Mouse (Mus musculus): ENCODE measurements around the gene Zfp704. TPM values are rescaled to one million over a fixed set of nuclear protein-coding genes. Genes with fewer than 3 reads are reported as not detected.

Gene Zfp704
- polyA plus RNA-seq, 1 experiment, result 15.1 TPM

- no peak for TF ChIP-seq CTCF (IDR thresholded peaks at IDR 0.05; ENCODE audit: extremely low read depth, insufficient read depth, low read length)
- no peak for TF ChIP-seq POLR2A (IDR thresholded peaks at IDR 0.05; ENCODE audit: extremely low read depth, insufficient read depth, low read length)
- H3K4me3 ChIP-seq (ENCODE audit: insufficient read depth, low read length), result no peak overlapping the region
- H3K27ac ChIP-seq (ENCODE audit: insufficient read depth, low read length), result no peak overlapping the region
- H3K4me1 ChIP-seq (ENCODE audit: control insufficient read depth, insufficient read depth, low read length), result no peaks in the 10 kb centered on the region
Measured at GRCm38 (mm10) chr3:9465731-9466130, 144.2 kb downstream of the Zfp704 start.

GRCm38 (mm10) chr3:9461660-9462059 is 148.2 kb downstream of the Zfp704 start:
- Histone ChIP-seq H3K4me3 (ENCODE audit: insufficient read depth, low read length) (no peak overlapping the region), H3K4me1 (ENCODE audit: control insufficient read depth, insufficient read depth, low read length) (no peaks in the 10 kb centered on the region), H3K27ac (ENCODE audit: insufficient read depth, low read length) (no peak overlapping the region)
- TF ChIP-seq POLR2A (IDR thresholded peaks at IDR 0.05; ENCODE audit: extremely low read depth, insufficient read depth, low read length), result no peak
- no peak for TF ChIP-seq CTCF (IDR thresholded peaks at IDR 0.05; ENCODE audit: extremely low read depth, insufficient read depth, low read length)

- Histone ChIP-seq H3K4me3 (ENCODE audit: insufficient read depth, low read length) (no peak overlapping the region), H3K27ac (ENCODE audit: insufficient read depth, low read length) (no peak overlapping the region)
- no peak for TF ChIP-seq POLR2A (IDR thresholded peaks at IDR 0.05; ENCODE audit: extremely low read depth, insufficient read depth, low read length)
- TF ChIP-seq CTCF (IDR thresholded peaks at IDR 0.05; ENCODE audit: extremely low read depth, insufficient read depth, low read length), result no peak
Measured at GRCm38 (mm10) chr3:9460284-9460683, 149.6 kb downstream of the Zfp704 start.

GRCm38 (mm10) chr3:9456380-9456890 is 153.4 kb downstream of the Zfp704 start:
- Histone ChIP-seq H3K4me3 (ENCODE audit: insufficient read depth, low read length) (no peak overlapping the region), H3K27ac (ENCODE audit: insufficient read depth, low read length) (no peak overlapping the region), H3K4me1 (ENCODE audit: control insufficient read depth, insufficient read depth, low read length) (peaks cover 2% of the 10 kb centered on the region; the same call in 1 of the 2 replicates)
- no peak for TF ChIP-seq POLR2A (IDR thresholded peaks at IDR 0.05; ENCODE audit: extremely low read depth, insufficient read depth, low read length)
- no peak for TF ChIP-seq CTCF (IDR thresholded peaks at IDR 0.05; ENCODE audit: extremely low read depth, insufficient read depth, low read length)

More at GRCm38 (mm10) chr3:9460284-9460683, 149.6 kb downstream of the Zfp704 start:
- H3K4me1 ChIP-seq (ENCODE audit: control insufficient read depth, insufficient read depth, low read length), result no peaks in the 10 kb centered on the region

- H3K4me3 ChIP-seq (ENCODE audit: insufficient read depth, low read length), result no peak overlapping the region
- H3K4me1 ChIP-seq (ENCODE audit: control insufficient read depth, insufficient read depth, low read length), result peaks cover 2% of the 10 kb centered on the region; the same call in 1 of the 2 replicates
- TF ChIP-seq POLR2A (IDR thresholded peaks at IDR 0.05; ENCODE audit: extremely low read depth, insufficient read depth, low read length), result no peak
- TF ChIP-seq CTCF (IDR thresholded peaks at IDR 0.05; ENCODE audit: extremely low read depth, insufficient read depth, low read length), result no peak
- H3K27ac ChIP-seq (ENCODE audit: insufficient read depth, low read length), result no peak overlapping the region
Measured at GRCm38 (mm10) chr3:9455351-9455750, 154.5 kb downstream of the Zfp704 start.

GRCm38 (mm10) chr3:9454556-9455330 is 155.1 kb downstream of the Zfp704 start:
- Histone ChIP-seq H3K4me3 (ENCODE audit: insufficient read depth, low read length) (no peak overlapping the region), H3K4me1 (ENCODE audit: control insufficient read depth, insufficient read depth, low read length) (peaks cover 2% of the 10 kb centered on the region; the same call in 1 of the 2 replicates), H3K27ac (ENCODE audit: insufficient read depth, low read length) (no peak overlapping the region)
- TF ChIP-seq POLR2A (IDR thresholded peaks at IDR 0.05; ENCODE audit: extremely low read depth, insufficient read depth, low read length) (no peak), CTCF (IDR thresholded peaks at IDR 0.05; ENCODE audit: extremely low read depth, insufficient read depth, low read length) (no peak)

- Histone ChIP-seq H3K27ac (ENCODE audit: insufficient read depth, low read length) (no peak overlapping the region), H3K4me3 (ENCODE audit: insufficient read depth, low read length) (no peak overlapping the region), H3K4me1 (ENCODE audit: control insufficient read depth, insufficient read depth, low read length) (peaks cover 2% of the 10 kb centered on the region; the same call in 1 of the 2 replicates)
- TF ChIP-seq POLR2A (IDR thresholded peaks at IDR 0.05; ENCODE audit: extremely low read depth, insufficient read depth, low read length), result no peak
- no peak for TF ChIP-seq CTCF (IDR thresholded peaks at IDR 0.05; ENCODE audit: extremely low read depth, insufficient read depth, low read length)
Measured at GRCm38 (mm10) chr3:9450521-9450920, 159.4 kb downstream of the Zfp704 start.

- Histone ChIP-seq H3K27ac (ENCODE audit: insufficient read depth, low read length) (no peak overlapping the region), H3K4me3 (ENCODE audit: insufficient read depth, low read length) (no peak overlapping the region), H3K4me1 (ENCODE audit: control insufficient read depth, insufficient read depth, low read length) (no peaks in the 10 kb centered on the region)
- TF ChIP-seq POLR2A (IDR thresholded peaks at IDR 0.05; ENCODE audit: extremely low read depth, insufficient read depth, low read length), result no peak
- no peak for TF ChIP-seq CTCF (IDR thresholded peaks at IDR 0.05; ENCODE audit: extremely low read depth, insufficient read depth, low read length)
Measured at GRCm38 (mm10) chr3:9449261-9450007, 160.5 kb downstream of the Zfp704 start.

GRCm38 (mm10) chr3:9448541-9448940 is 161.3 kb downstream of the Zfp704 start:
- Histone ChIP-seq H3K4me1 (ENCODE audit: control insufficient read depth, insufficient read depth, low read length) (no peaks in the 10 kb centered on the region), H3K4me3 (ENCODE audit: insufficient read depth, low read length) (no peak overlapping the region), H3K27ac (ENCODE audit: insufficient read depth, low read length) (no peak overlapping the region)
- TF ChIP-seq CTCF (IDR thresholded peaks at IDR 0.05; ENCODE audit: extremely low read depth, insufficient read depth, low read length), result no peak
- TF ChIP-seq POLR2A (IDR thresholded peaks at IDR 0.05; ENCODE audit: extremely low read depth, insufficient read depth, low read length), result no peak

Data from cortical plate, adult 2 months (tissue).